Mouse (Mus musculus): Measurements from ENCODE around the gene Zbtb38.
"Not testable (repeated sequence)": the region's sequence is repeated elsewhere in the genome, so short reads cannot be mapped to it uniquely, and the experiment has no call there.

Gene Zbtb38

GRCm38 (mm10) chr9:96678611-96679010 lies 74.0 kb downstream of the Zbtb38 start:
- DNase-seq: no peak

GRCm38 (mm10) chr9:96677711-96678110 lies 74.9 kb downstream of the Zbtb38 start:
- not testable (repeated sequence) for DNase-seq

DNA sequence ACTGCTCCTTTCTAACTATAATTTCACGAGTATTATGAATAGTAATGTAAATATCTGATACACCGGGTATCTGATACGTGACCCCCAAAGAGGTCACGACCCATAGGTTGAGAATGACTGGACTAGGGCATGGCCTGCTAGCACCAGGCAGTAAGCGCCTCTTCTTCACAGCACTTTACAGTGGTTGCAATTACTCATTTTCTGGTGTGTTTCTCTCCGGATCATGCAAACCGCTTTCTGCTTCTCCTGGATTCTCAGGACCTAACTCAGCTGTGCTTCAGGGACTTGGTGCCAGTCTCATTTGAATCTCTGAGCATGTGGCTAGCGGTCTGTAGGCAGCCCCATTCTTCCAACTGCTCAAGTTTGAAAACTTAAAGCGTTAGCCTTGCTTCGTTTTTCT lies 76.0 kb downstream of the Zbtb38 start:
- DNase-seq: no peak

- DNase-seq: no peak
Observed at GRCm38 (mm10) chr9:96675763-96676640, 76.6 kb downstream of the Zbtb38 start.

DNA sequence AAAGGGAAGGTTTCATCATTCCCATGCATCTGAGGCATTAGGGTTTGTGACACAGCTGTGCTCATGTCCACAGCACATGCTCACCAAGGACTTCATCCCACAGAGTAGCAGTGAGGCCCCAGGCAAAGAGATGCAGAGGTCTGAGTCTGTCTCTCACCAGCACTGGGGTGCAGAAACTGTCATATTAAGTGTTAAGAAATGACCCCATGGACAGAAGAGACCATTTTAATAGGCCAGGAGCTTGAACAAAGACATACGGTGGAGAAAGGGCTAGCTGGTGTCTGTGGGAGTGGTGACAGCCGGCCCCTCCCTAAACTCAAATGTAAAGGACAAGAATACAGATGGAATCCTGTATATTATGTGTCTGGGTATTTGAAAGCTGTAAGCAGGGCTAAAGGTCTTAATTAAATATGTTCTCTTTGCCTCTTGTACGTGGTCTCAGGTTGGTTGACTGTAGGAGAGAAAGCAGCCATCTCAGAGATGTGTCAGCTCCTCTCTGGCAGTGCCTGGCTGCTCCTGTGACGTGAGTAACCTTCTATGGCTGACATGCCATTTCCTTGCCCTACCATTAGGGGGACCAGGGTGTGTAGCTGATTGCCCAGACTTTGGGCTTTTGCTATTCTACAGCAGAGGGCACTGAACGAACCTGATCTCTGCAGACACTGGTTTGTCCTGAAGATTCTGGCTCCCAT lies 77.4 kb downstream of the Zbtb38 start:
- peak; percentile 55 for DNase-seq

DNA sequence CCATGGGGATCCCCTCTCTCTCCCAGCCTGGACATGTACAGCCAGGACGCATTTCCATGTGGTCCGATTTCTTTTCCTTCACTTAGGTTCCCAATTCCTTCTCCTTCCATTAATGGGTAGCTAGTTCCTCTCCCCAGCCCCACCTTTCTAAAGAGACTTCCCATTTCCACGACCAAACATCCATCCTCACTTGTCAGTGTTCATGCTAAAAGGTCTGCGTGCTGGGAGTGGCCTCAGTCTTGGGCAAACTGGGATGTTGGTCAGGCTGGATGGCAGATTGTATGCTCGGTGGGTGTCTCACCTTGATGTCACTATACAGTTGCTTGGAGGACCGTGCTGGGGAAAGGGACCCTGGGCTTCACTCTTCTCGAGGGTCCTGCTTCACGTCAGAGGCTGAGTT lies 78.3 kb downstream of the Zbtb38 start:
- DNase-seq: no peak

GRCm38 (mm10) chr9:96672466-96672865 lies 80.2 kb downstream of the Zbtb38 start:
- DNase-seq: no peak

DNA sequence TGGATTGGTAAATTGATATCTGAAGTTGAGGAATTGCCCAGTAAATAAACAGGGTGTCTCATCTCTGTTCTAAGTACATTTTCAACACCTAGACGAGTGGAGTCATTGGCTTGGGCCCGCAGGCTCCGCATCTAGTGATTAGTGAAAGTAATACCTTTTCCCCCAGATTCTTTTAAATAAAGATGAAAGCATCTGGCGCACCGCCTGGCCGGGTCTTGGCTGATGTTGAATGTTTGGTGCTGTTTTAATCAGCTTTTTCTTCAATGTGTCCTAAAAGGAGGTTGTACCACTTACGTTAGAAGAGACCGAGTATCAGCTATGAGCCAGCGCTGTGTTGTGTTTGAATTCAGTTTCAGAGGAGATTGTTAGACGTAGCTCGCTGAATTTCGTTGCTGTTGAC lies 81.4 kb downstream of the Zbtb38 start:
- DNase-seq: no peak

- peak; percentile 98 for DNase-seq
Observed at GRCm38 (mm10) chr9:96669877-96670276, 82.8 kb downstream of the Zbtb38 start.

- DNase-seq: peak; percentile 85
Observed at GRCm38 (mm10) chr9:96668628-96669027, 84.0 kb downstream of the Zbtb38 start.

GRCm38 (mm10) chr9:96660510-96661244 lies 92.0 kb downstream of the Zbtb38 start:
- peak; percentile 35 for DNase-seq

DNA sequence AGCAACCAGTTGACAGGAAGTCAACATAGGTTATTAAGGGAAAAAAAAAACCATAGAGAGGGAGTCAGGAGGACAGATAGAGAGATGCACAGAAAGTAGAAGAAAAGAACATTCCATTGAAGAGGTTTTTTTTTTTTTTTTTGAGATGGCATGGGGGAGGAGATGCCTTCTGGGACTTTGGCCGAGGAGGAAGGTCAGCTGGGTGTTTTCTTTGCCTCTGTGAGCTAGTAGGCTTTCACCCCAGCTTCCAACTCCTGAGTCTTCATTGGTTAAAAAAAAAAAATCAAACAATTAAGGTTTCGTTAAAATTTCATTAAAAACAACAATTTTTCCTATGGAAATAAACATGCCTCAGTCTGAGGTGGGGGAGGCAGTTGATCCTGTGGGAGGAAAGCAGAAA lies 92.8 kb downstream of the Zbtb38 start:
- no peak for DNase-seq

DNA sequence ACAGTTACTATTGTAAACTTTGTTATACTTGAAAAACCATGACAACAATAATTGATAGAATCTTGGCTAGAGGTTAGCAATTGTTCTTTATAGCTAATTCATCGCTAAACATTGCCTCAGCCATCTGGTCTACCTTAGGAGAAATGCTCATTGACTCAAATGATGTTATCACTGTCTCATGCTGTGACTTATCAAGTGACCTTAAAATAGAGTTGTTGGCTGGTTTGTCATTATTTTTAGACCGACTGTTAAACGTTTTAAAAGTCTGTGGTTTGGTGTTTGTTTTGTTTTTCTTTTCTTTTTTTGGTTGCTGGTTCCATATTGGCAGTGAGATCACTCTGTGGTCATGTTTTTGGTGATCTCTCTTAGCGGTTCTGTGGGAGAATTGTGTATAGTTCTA lies 99.1 kb downstream of the Zbtb38 start:
- DNase-seq: no peak

- DNase-seq: no peak
Observed at GRCm38 (mm10) chr9:96652763-96653162, 99.9 kb downstream of the Zbtb38 start.

- DNase-seq: no peak
Observed at GRCm38 (mm10) chr9:96650807-96651206, 101.8 kb downstream of the Zbtb38 start.

- DNase-seq: peak; percentile 73
Observed at GRCm38 (mm10) chr9:96649924-96650323, 102.7 kb downstream of the Zbtb38 start.

DNA sequence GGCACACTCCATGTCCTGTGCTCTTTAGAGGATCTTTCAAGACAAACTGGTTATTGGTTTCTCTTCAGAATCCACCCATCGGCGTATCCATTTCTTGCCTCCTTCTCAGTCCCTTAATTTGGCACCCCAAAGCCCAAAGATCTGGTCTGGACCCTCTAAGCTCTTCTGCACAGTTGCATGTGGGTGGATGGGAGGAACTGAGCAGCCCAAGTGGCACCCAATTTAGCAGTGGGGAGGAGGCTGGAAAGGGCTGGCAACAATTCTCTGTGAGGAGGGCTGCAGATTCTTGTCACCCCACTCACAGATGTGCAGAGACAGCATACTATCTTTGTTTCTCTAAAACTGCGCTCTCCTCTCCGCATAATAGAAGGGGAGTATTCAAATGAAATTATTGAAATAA lies 103.3 kb downstream of the Zbtb38 start:
- peak; percentile 78 for DNase-seq

DNA sequence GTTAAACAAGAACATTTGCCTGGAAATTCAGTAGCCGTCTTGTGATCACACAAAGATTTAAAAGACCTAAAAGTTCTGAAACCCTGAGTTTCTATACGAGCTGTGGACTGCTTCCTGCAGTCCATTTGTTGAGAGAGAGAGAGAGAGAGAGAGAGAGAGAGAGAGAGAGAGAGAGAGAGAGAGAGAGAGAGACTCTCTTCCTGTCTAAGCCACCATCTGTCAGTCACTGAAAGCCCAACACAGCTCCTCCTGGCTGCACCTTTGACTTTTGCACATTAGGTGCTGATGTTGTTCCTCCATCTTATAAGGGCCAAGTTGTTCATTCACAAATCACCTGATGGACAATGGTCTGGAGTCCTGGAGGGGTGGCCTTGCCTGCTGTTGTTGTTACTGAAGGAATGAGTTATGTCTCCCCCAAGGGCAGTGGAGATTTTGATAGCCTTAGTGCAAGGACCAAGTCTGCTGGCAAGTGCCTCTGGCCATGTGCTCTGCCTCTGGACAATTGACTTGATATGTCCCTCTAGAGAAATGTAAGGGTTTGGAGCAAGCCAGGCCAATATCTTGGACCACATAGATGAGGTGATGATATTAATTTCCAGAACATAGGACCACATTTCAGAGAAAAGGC lies 105.8 kb downstream of the Zbtb38 start:
- no peak for DNase-seq

DNA sequence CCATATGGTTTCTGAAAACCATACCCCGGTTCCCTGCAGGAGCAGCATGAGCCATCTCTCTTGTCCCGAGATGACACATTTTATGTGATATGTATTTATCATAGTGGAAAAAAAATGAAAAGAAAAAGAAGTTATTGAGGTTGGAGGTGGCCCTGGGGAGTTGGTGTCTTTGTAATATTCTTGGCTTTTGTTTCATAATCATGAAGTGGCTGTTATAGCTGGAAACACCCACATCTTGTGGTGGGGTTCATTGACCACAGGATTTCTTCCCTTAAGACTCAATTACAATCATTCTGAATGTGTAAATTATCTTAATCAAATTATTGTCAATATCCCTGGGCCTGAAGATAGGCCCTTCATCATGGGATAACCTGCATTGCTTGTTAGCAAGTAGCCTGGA lies 107.8 kb downstream of the Zbtb38 start:
- no peak for DNase-seq

DNA sequence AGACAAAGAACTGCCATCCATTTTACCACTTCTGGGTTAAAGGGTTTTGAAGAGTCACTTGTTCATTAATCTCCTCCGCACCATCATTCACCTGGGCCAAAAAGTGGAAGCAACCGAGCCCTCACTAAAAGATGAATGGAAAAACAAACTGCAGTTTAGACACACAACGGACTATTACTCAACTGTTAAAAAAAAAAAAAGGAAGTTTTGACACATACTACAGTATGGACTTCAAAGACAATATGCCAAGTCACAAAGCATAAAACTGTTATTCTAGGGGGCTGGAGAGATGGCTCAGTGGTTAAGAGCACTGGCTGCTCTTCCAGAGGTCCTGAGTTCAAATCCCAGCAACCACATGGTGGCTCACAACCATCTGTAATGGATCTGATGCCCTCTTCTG lies 108.6 kb downstream of the Zbtb38 start:
- DNase-seq: not testable (repeated sequence)

- DNase-seq: no peak
Observed at GRCm38 (mm10) chr9:96639451-96639850, 113.2 kb downstream of the Zbtb38 start.

- DNase-seq: no peak
Observed at GRCm38 (mm10) chr9:96638508-96638907, 114.1 kb downstream of the Zbtb38 start.

DNA sequence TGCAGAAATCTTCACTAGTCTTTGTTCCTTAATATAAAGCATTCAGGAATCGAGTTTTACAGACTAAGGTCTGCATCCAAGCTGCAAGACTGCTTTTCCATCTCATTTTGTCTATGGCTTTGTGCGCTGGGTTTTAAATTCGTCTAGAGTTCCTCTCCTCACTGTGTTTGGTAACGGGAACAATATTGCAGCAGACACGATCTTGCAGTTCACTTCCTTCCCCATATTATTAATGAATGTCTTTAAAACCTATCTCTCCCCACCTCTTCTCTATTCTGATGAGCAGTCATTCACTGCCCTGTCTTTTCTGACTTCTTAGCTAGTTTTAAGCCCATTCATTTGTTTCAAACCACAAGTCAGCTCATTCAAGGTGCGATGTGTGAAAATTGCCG lies 115.5 kb downstream of the Zbtb38 start:
- no peak for DNase-seq

Measured in right cerebral cortex, adult 18-20 months (tissue).